Mouse (Mus musculus) G1E (cell line): ENCODE results near the gene Myef2. TPM values are rescaled to one million over a fixed set of nuclear protein-coding genes. Genes with fewer than 3 reads are reported as not detected.
A peak's percentile ranks its signal among the peaks of the same experiment; 100 is the strongest.

Source experiments
- ATAC-seq: 2 replicates; pipeline ENCODE4 v1.8.0; 2016; ENCODE audit warnings: mild to moderate bottlenecking; ENCODE audit not compliant: insufficient number of reproducible peaks, poor library complexity, low FRiP score, severe bottlenecking; ENCODE audit errors: extremely low read depth
- DNase-seq: peaks from one replicate; pipeline ENCODE4 v3.0.0; 2012; ENCODE audit warnings: low spot score
- H3K27me3 ChIP-seq: 2 replicates; pipeline ENCODE4 v1.6.1; 2012; ENCODE audit warnings: mild to moderate bottlenecking, low read length, inconsistent platforms; ENCODE audit not compliant: insufficient read depth
- H3K36me3 ChIP-seq: replicated peaks from 2 replicates; pipeline ENCODE3; 2012; ENCODE audit warnings: mild to moderate bottlenecking, inconsistent platforms
- H3K4me1 ChIP-seq: 2 replicates; pipeline ENCODE4 v1.6.1; 2012; ENCODE audit warnings: low read depth, low read length, inconsistent platforms, mixed read lengths; ENCODE audit not compliant: insufficient read depth
- H3K4me3 ChIP-seq: 2 replicates; pipeline ENCODE4 v1.5.1; 2012; ENCODE audit warnings: low read depth, mild to moderate bottlenecking, inconsistent platforms, low read length, moderate library complexity, mixed read lengths
- H3K9me3 ChIP-seq: replicated peaks from 2 replicates; pipeline ENCODE4 v1.6.1; 2012; ENCODE audit warnings: inconsistent platforms
- CTCF ChIP-seq: IDR thresholded peaks from 2 replicates; pipeline ENCODE4 v1.5.1; 2012; ENCODE audit warnings: low read depth, low read length, inconsistent platforms, mixed read lengths
- GATA1 ChIP-seq: IDR thresholded peaks from 2 replicates; pipeline ENCODE4 v1.6.1; 2012; ENCODE audit warnings: borderline replicate concordance, low read length, inconsistent platforms, mixed read lengths
- GATA2 ChIP-seq: IDR thresholded peaks from 2 replicates; pipeline ENCODE4 v1.6.1; 2012; ENCODE audit warnings: low read depth, low read length, inconsistent platforms, borderline replicate concordance
- POLR2AphosphoS5 ChIP-seq: IDR thresholded peaks from 2 replicates; pipeline ENCODE4 v1.6.1; 2012; ENCODE audit warnings: low read depth, low read length, inconsistent platforms; ENCODE audit not compliant: insufficient replicate concordance
- TAL1 ChIP-seq: conservative IDR thresholded peaks from 2 replicates; pipeline ENCODE4 v1.6.1; 2012; ENCODE audit warnings: low read depth, low read length, inconsistent platforms, mixed read lengths
- polyA plus RNA-seq: library from polyadenylated mRNA; stranded (reverse); fragments of >175 nt; gene quantifications from 2 replicates; pipeline ENCODE4 v1.2.3, GENCODE M21; 2012
- total RNA-seq, 2 experiments: library from RNA; stranded (forward) in 1 of 2; stranded (reverse) in 1 of 2; fragments of 200-1000 nt in 1 of 2; fragments of >200 nt in 1 of 2; fragmentation: Nextera tagmentation in 1 of 2; gene quantifications; 2 replicates each; pipeline ENCODE4 v1.2.3; 2014 to 2017

Myef2 gene
- total RNA-seq (2014; fragmentation: Nextera tagmentation) = 58.5 and 83.4 TPM in 2 replicates
- total RNA-seq (2017) = 51.1 and 57.6 TPM in 2 replicates
- polyA plus RNA-seq = 19.2 and 21.4 TPM in 2 replicates

GRCm38 (mm10) chr2:125123477-125123852 lies at the start of gene Myef2:
Myef2 (minus strand) TSS chr2:125123661.
- peak; percentile 79 for DNase-seq
- peaks cover 8% of the 10 kb centered on the region; the same call in 1 of the 2 replicates for H3K27me3 ChIP-seq
- peak within 1 kb of the TSS; percentile 78 for H3K4me3 ChIP-seq
- TF ChIP-seq CTCF = no peak
- no peak for TF ChIP-seq TAL1
- TF ChIP-seq GATA1 = no peak
- TF ChIP-seq POLR2AphosphoS5 = no peak
- TF ChIP-seq GATA2 = no peak
- peaks cover 20% of the 10 kb centered on the region for H3K36me3 ChIP-seq
- ATAC-seq = peak; percentile 58
- no peaks in the 10 kb centered on the region for H3K9me3 ChIP-seq
- H3K4me1 ChIP-seq = peaks cover 22% of the 10 kb centered on the region

GRCm38 (mm10) chr2:125162012-125162470 lies 38.6 kb upstream of the Myef2 start:
- ATAC-seq (no peak), DNase-seq (no peak)
- no peak overlapping the region for H3K4me3 ChIP-seq
- no peaks in the 10 kb centered on the region for H3K9me3 ChIP-seq
- no peak for TF ChIP-seq GATA1
- no peaks in the 10 kb centered on the region for H3K36me3 ChIP-seq
- H3K4me1 ChIP-seq = no peaks in the 10 kb centered on the region
- H3K27me3 ChIP-seq = no peaks in the 10 kb centered on the region

DNA sequence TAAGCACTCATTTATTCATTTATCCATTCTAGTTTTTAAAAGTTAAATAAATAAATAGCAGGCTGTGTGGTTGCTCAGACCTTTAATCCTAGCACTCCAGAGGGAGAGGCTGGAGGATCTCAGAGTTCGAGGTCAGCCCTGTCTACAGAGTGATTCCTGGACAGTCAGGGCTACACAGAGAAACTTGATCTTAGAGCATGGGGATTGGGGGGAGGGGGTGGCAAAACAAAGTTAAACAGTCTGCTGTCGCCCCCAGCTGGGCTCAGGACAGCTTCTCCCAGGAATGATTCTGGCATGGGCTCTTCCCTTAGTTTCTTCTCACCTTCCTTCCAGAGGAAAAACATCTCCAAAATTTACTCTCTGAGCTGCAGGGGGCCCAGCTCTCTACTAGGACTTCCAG lies 32.0 kb upstream of the Myef2 start:
- no peak for ATAC-seq
- TF ChIP-seq GATA2 (no peak), CTCF (no peak), GATA1 (no peak), POLR2AphosphoS5 (no peak), TAL1 (no peak)

GRCm38 (mm10) chr2:125154294-125154693 lies 30.8 kb upstream of the Myef2 start:
- Histone ChIP-seq H3K4me1 (no peaks in the 10 kb centered on the region), H3K36me3 (no peaks in the 10 kb centered on the region), H3K27me3 (no peaks in the 10 kb centered on the region), H3K4me3 (no peak overlapping the region), H3K9me3 (no peaks in the 10 kb centered on the region)
- TF ChIP-seq TAL1 (no peak), POLR2AphosphoS5 (no peak), CTCF (no peak), GATA2 (no peak), GATA1 (no peak)
- DNase-seq (no peak), ATAC-seq (no peak)

More for the DNA sequence above, 32.0 kb upstream of the Myef2 start:
- no peak overlapping the region for H3K4me3 ChIP-seq
- no peaks in the 10 kb centered on the region for H3K27me3 ChIP-seq
- H3K36me3 ChIP-seq = no peaks in the 10 kb centered on the region
- H3K9me3 ChIP-seq = no peaks in the 10 kb centered on the region
- no peak for DNase-seq
- H3K4me1 ChIP-seq = no peaks in the 10 kb centered on the region

DNA sequence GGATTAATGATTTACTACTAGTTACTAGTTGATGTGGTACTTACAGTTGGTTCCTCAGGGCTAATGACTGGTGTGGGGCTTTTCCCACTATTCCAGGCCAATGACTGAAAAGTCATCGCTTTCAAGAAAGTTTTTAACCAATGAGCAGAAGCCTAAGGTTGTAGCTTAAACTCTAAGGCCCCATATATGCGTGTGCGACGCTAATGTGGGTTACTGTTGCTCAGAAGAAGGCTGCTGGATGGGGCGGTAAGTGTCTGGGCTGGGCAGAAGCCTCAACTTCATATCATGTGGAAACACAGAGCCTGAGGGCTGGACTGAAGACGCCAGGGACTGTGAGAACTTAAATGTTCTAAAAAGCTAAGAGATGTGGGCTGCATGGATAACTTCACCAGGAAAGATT lies 28.9 kb upstream of the Myef2 start, which contains the start of gene Slc12a1:
Slc12a1 (plus strand) TSS at position 118 of the 400 bp plus-strand sequence.
- Histone ChIP-seq H3K4me3 (no peak within 1 kb of the TSS), H3K9me3 (no peaks in the 10 kb centered on the region)
- no peak for ATAC-seq

DNA sequence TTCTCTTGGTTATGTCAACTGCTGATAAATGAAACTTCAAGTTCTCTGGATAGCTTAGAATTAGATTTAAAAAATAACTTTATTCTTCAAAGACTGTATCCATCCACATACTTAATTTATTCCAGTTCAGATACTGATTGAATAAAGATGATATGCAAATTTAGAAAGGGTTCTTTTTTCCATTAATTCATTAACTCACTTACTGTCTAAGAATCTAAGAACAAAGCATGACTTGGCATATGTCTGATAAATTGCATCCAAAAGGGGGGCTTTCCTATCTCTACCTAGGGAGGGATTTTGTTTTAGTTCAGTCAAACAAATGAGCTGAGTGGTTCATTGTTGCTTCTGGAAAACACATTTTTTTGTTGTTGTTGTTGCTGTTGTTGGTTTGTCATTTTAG lies 18.9 kb upstream of the Myef2 start:
- H3K9me3 ChIP-seq = no peaks in the 10 kb centered on the region
- H3K4me3 ChIP-seq = no peak overlapping the region
- no peak for TF ChIP-seq CTCF
- no peak for TF ChIP-seq POLR2AphosphoS5
- no peak for TF ChIP-seq TAL1
- TF ChIP-seq GATA1 = no peak
- no peak for TF ChIP-seq GATA2
- DNase-seq = no peak
- no peaks in the 10 kb centered on the region for H3K4me1 ChIP-seq
- ATAC-seq = no peak
- H3K27me3 ChIP-seq = peaks cover 4% of the 10 kb centered on the region; the same call in 1 of the 2 replicates
- no peaks in the 10 kb centered on the region for H3K36me3 ChIP-seq

More for the DNA sequence above, 28.9 kb upstream of the Myef2 start, which contains the start of gene Slc12a1:
- Histone ChIP-seq H3K36me3 (no peaks in the 10 kb centered on the region), H3K4me1 (no peaks in the 10 kb centered on the region), H3K27me3 (no peaks in the 10 kb centered on the region)
- no peak for TF ChIP-seq GATA2
- no peak for TF ChIP-seq TAL1
- no peak for TF ChIP-seq GATA1
- no peak for TF ChIP-seq POLR2AphosphoS5
- TF ChIP-seq CTCF = no peak
- no peak for DNase-seq

DNA sequence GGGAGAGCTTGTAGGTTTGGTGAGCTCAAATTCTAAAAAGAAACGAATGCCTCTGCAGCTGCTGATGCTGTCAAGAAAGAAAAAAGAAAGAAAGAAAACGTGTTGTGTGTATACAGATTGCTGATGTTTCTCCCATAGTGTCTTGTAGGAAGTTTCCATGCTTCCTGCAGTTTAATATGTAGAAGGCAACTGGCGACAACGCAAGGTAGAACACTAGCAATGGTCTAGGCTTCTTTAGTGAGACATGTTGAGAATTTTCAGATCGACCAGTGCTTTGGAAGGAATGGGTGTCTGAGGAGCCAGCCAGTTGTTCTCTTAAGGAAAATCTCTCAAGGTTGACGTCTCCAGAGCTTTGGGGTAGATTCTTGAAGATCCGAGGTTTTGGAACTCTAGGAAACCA lies 13.4 kb upstream of the Myef2 start:
- H3K4me1 ChIP-seq = peaks cover 3% of the 10 kb centered on the region; the same call in 1 of the 2 replicates
- H3K36me3 ChIP-seq = no peaks in the 10 kb centered on the region
- ATAC-seq (no peak), DNase-seq (no peak)
- H3K27me3 ChIP-seq = peaks cover 7% of the 10 kb centered on the region
- no peaks in the 10 kb centered on the region for H3K9me3 ChIP-seq
- no peak for TF ChIP-seq POLR2AphosphoS5
- no peak for TF ChIP-seq TAL1
- TF ChIP-seq GATA1 = no peak
- no peak for TF ChIP-seq GATA2
- TF ChIP-seq CTCF = no peak
- no peak overlapping the region for H3K4me3 ChIP-seq
